Mouse (Mus musculus) MEL (cell line): ENCODE results near the gene Trim40. TPM values are rescaled to one million over a fixed set of nuclear protein-coding genes. Genes with fewer than 3 reads are reported as not detected.

Source experiments
- DNase-seq: peaks from one replicate; pipeline ENCODE4 v3.0.0; 2011; ENCODE audit warnings: low read depth, low spot score
- H3K27ac ChIP-seq: 2 replicates; pipeline ENCODE4 v1.5.1; 2012; ENCODE audit warnings: low read depth, mild to moderate bottlenecking, control low read depth, low read length, moderate library complexity; ENCODE audit not compliant: control insufficient read depth
- H3K27me3 ChIP-seq, 2 experiments: fragments of 150-350 bp in 1 of 2; sonication (generic) in 1 of 2; 2 replicates each; pipeline ENCODE4 v1.6.1; 2012; ENCODE audit warnings: low read length in 2 of 2, mild to moderate bottlenecking in 2 of 2, improper control_type of control experiment in 1 of 2, moderate library complexity in 1 of 2; ENCODE audit not compliant: insufficient read depth in 2 of 2, control insufficient read depth in 1 of 2
- H3K36me3 ChIP-seq, 2 experiments: 2 replicates each; pipeline ENCODE4 v1.6.1; 2012 to 2014; ENCODE audit warnings: low read length in 2 of 2, improper control_type of control experiment in 1 of 2, inconsistent platforms in 1 of 2, mild to moderate bottlenecking in 1 of 2; ENCODE audit not compliant: insufficient read depth in 2 of 2, control insufficient read depth in 1 of 2
- H3K4me1 ChIP-seq, 2 experiments: fragments of 150-350 bp in 1 of 2; sonication (generic) in 1 of 2; 2 replicates each; pipeline ENCODE4 v1.6.1; 2012; ENCODE audit warnings: low read length in 2 of 2, improper control_type of control experiment in 1 of 2, mild to moderate bottlenecking in 1 of 2; ENCODE audit not compliant: insufficient read depth in 2 of 2, control insufficient read depth in 1 of 2
- H3K4me3 ChIP-seq, 2 experiments: fragments of 150-350 bp in 1 of 2; sonication (generic) in 1 of 2; 2 replicates each; pipeline ENCODE4 v1.5.1; 2012; ENCODE audit warnings: low read depth in 2 of 2, low read length in 2 of 2, mild to moderate bottlenecking in 2 of 2, moderate library complexity in 2 of 2, control low read depth in 1 of 2, improper control_type of control experiment in 1 of 2; ENCODE audit not compliant: control insufficient read depth in 1 of 2, insufficient read depth in 1 of 2
- H3K79me2 ChIP-seq: 2 replicates; pipeline ENCODE4 v1.6.1; 2012; ENCODE audit warnings: mild to moderate bottlenecking, low read length, moderate library complexity; ENCODE audit not compliant: control insufficient read depth, poor library complexity, insufficient read depth
- H3K9ac ChIP-seq: 2 replicates; pipeline ENCODE4 v1.6.1; 2012; ENCODE audit warnings: low read depth, mild to moderate bottlenecking, control low read depth, low read length, moderate library complexity; ENCODE audit not compliant: control insufficient read depth, poor library complexity, severe bottlenecking
- H3K9me3 ChIP-seq: fragments of 150-350 bp; sonication (generic); replicated peaks from 2 replicates; pipeline ENCODE4 v1.6.1; 2012; ENCODE audit warnings: mild to moderate bottlenecking, low read length, improper control_type of control experiment, moderate library complexity; ENCODE audit not compliant: insufficient read depth
- BHLHE40 ChIP-seq: IDR thresholded peaks from 2 replicates; pipeline ENCODE4 v1.6.1; 2012; ENCODE audit warnings: low read depth, mild to moderate bottlenecking, inconsistent platforms, low read length, improper control_type of control experiment, borderline replicate concordance
- CHD1 ChIP-seq: IDR thresholded peaks from 2 replicates; pipeline ENCODE4 v1.6.1; 2012; ENCODE audit warnings: low read depth, mild to moderate bottlenecking, inconsistent platforms, low read length, improper control_type of control experiment
- CTCF ChIP-seq, 3 experiments: IDR thresholded peaks in 2 of 3; conservative IDR thresholded peaks in 1 of 3; 2 replicates each; pipeline ENCODE4 v1.5.1; 2011 to 2012; ENCODE audit warnings: low read length in 3 of 3, low read depth in 2 of 3, mild to moderate bottlenecking in 2 of 3, improper control_type of control experiment in 1 of 3, inconsistent platforms in 1 of 3, mixed read lengths in 1 of 3, moderate library complexity in 1 of 3; ENCODE audit not compliant: control insufficient read depth in 1 of 3, insufficient read depth in 1 of 3, poor library complexity in 1 of 3, severe bottlenecking in 1 of 3
- EP300 ChIP-seq, 2 experiments: IDR thresholded peaks; 2 replicates each; pipeline ENCODE4 v1.6.1; 2011; ENCODE audit warnings: improper control_type of control experiment in 2 of 2, low read length in 2 of 2, low read depth in 1 of 2, mild to moderate bottlenecking in 1 of 2
- ETS1 ChIP-seq: IDR thresholded peaks from 2 replicates; pipeline ENCODE4 v1.6.1; 2012; ENCODE audit warnings: low read depth, mild to moderate bottlenecking, inconsistent platforms, low read length, improper control_type of control experiment, moderate library complexity
- GABPA ChIP-seq: IDR thresholded peaks from 2 replicates; pipeline ENCODE4 v1.6.1; 2012; ENCODE audit warnings: low read depth, mild to moderate bottlenecking, inconsistent platforms, low read length, improper control_type of control experiment, moderate library complexity
- GATA1 ChIP-seq: IDR thresholded peaks from 2 replicates; pipeline ENCODE4 v1.6.1; 2011; ENCODE audit warnings: low read depth, low read length, improper control_type of control experiment
- JUND ChIP-seq: IDR thresholded peaks from 2 replicates; pipeline ENCODE4 v1.6.1; 2011; ENCODE audit warnings: low read depth, mild to moderate bottlenecking, improper control_type of control experiment, low read length
- MAFK ChIP-seq: IDR thresholded peaks from 2 replicates; pipeline ENCODE4 v1.6.1; 2011; ENCODE audit warnings: low read depth, mild to moderate bottlenecking, low read length, improper control_type of control experiment, borderline replicate concordance
- MAZ ChIP-seq: IDR thresholded peaks from 2 replicates; pipeline ENCODE4 v1.6.1; 2012; ENCODE audit warnings: low read depth, mild to moderate bottlenecking, inconsistent platforms, low read length, improper control_type of control experiment
- MEF2A ChIP-seq: IDR thresholded peaks from 2 replicates; pipeline ENCODE4 v1.6.1; 2014; ENCODE audit warnings: low read depth, mild to moderate bottlenecking, inconsistent platforms, low read length, improper control_type of control experiment; ENCODE audit not compliant: poor library complexity, insufficient replicate concordance, severe bottlenecking; ENCODE audit errors: extremely low read depth
- MXI1 ChIP-seq: IDR thresholded peaks from 2 replicates; pipeline ENCODE4 v1.6.1; 2011; ENCODE audit warnings: mild to moderate bottlenecking, low read depth, low read length, improper control_type of control experiment
- MYC ChIP-seq: IDR thresholded peaks from 2 replicates; pipeline ENCODE4 v1.6.1; 2011; ENCODE audit warnings: low read depth, mild to moderate bottlenecking, low read length, improper control_type of control experiment, moderate library complexity
- NELFE ChIP-seq: IDR thresholded peaks from 2 replicates; pipeline ENCODE4 v1.6.1; 2011; ENCODE audit warnings: low read depth, low read length, improper control_type of control experiment
- NRF1 ChIP-seq: IDR thresholded peaks from 2 replicates; pipeline ENCODE4 v1.6.1; 2014; ENCODE audit warnings: low read depth, mild to moderate bottlenecking, inconsistent platforms, low read length, improper control_type of control experiment, moderate library complexity; ENCODE audit not compliant: poor library complexity, insufficient read depth, severe bottlenecking
- POLR2AphosphoS5 ChIP-seq: IDR thresholded peaks from 2 replicates; pipeline ENCODE4 v1.6.1; 2012; ENCODE audit warnings: low read depth, borderline replicate concordance, mild to moderate bottlenecking, inconsistent platforms, low read length, moderate library complexity, mixed read lengths
- RAD21 ChIP-seq: IDR thresholded peaks from 2 replicates; pipeline ENCODE4 v1.6.1; 2011; ENCODE audit warnings: mild to moderate bottlenecking, low read depth, low read length, improper control_type of control experiment
- RCOR1 ChIP-seq: IDR thresholded peaks from 2 replicates; pipeline ENCODE4 v1.6.1; 2012; ENCODE audit warnings: low read depth, mild to moderate bottlenecking, inconsistent platforms, low read length, improper control_type of control experiment
- SIN3A ChIP-seq: IDR thresholded peaks from 2 replicates; pipeline ENCODE4 v1.6.1; 2012; ENCODE audit warnings: low read length, improper control_type of control experiment, inconsistent platforms
- SMC3 ChIP-seq: IDR thresholded peaks from 2 replicates; pipeline ENCODE4 v1.6.1; 2011; ENCODE audit warnings: low read depth, low read length, improper control_type of control experiment
- TBP ChIP-seq: IDR thresholded peaks from 2 replicates; pipeline ENCODE4 v1.8.0; 2011; ENCODE audit warnings: low read depth, low read length, improper control_type of control experiment
- TCF12 ChIP-seq: IDR thresholded peaks from 2 replicates; pipeline ENCODE4 v1.6.1; 2014; ENCODE audit warnings: low read depth, mild to moderate bottlenecking, inconsistent platforms, low read length, improper control_type of control experiment, moderate library complexity
- USF1 ChIP-seq: IDR thresholded peaks from 2 replicates; pipeline ENCODE4 v1.6.1; 2014; ENCODE audit warnings: low read depth, mild to moderate bottlenecking, inconsistent platforms, low read length, improper control_type of control experiment, moderate library complexity
- ZKSCAN1 ChIP-seq: IDR thresholded peaks from 2 replicates; pipeline ENCODE4 v1.6.1; 2012; ENCODE audit warnings: low read depth, mild to moderate bottlenecking, inconsistent platforms, low read length, improper control_type of control experiment, moderate library complexity
- ZNF384 ChIP-seq: IDR thresholded peaks from 2 replicates; pipeline ENCODE4 v1.6.1; 2012; ENCODE audit warnings: low read depth, mild to moderate bottlenecking, inconsistent platforms, low read length, improper control_type of control experiment
- polyA plus RNA-seq, 2 experiments: library from polyadenylated mRNA; stranded (reverse) in 1 of 2; unstranded in 1 of 2; fragments of >175 nt in 1 of 2; fragments of >200 nt in 1 of 2; gene quantifications; 2 replicates each; pipeline versions ENCODE4 v1.2.1 to v1.2.4; 2012; ENCODE audit warnings: low replicate concordance in 2 of 2, low read depth in 1 of 2; ENCODE audit not compliant: insufficient read length in 2 of 2, insufficient read depth in 1 of 2, missing spikeins in 1 of 2
- total RNA-seq: library from RNA; depleted of rRNA; stranded (reverse); fragments of 300-350 nt; gene quantifications from 2 replicates; pipeline ENCODE4 v1.2.3, GENCODE M21; 2012

Gene Trim40
- total and polyA plus RNA-seq, 3 experiments = 0.04 TPM; not detected in 1

DNA sequence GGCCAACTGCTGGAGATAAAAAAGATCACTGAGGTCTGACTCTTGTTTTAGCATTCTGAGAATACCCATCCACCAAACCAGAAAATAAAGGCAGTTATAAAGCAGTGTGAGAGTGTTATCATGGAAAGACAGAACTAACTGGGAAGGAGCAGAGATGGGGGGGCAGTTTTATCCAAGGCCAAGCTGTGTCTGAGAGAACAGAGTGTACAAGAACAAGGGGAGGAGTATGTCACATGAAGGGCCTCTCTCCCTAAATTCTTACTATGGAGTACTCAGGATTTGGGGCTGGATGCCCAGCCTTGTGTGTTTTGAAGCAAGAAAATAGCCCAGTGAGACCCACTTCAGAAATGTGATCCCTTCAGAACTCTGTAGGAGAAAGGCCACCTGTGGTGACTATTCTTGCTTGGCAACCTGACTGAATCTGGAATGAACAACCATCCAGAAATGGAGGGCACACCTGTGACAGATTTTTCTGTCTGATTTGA is 48.9 kb downstream of the Trim40 start:
- H3K4me3 ChIP-seq = no peak overlapping the region
- no peak overlapping the region for H3K9ac ChIP-seq
- H3K4me1 ChIP-seq = peaks cover 24 to 34% of the 10 kb centered on the region in 2 experiments
- no peaks in the 10 kb centered on the region for H3K79me2 ChIP-seq
- H3K9me3 ChIP-seq = no peaks in the 10 kb centered on the region
- TF ChIP-seq CTCF (IDR thresholded peaks at IDR 0.05 in 2 of 3, conservative IDR thresholded peaks at IDR 0.05 in 1 of 3; ENCODE audit: control insufficient read depth in 1 of 3, insufficient read depth in 1 of 3, low read depth in 2 of 3, low read length in 3 of 3, poor library complexity in 1 of 3, severe bottlenecking in 1 of 3) (no peak), GABPA (no peak), MAFK (no peak), CHD1 (no peak), MXI1 (no peak), NRF1 (no peak), TBP (no peak), RAD21 (no peak), SMC3 (no peak), POLR2AphosphoS5 (no peak), USF1 (no peak), RCOR1 (no peak), SIN3A (no peak), MAZ (no peak), BHLHE40 (no peak)
- DNase-seq = no peak
- no peak overlapping the region for H3K27ac ChIP-seq
- H3K27me3 ChIP-seq = no peaks in the 10 kb centered on the region
- H3K36me3 ChIP-seq = peaks cover 0 to 28% of the 10 kb centered on the region in 2 experiments; a peak in 2 of 4 replicates

DNA sequence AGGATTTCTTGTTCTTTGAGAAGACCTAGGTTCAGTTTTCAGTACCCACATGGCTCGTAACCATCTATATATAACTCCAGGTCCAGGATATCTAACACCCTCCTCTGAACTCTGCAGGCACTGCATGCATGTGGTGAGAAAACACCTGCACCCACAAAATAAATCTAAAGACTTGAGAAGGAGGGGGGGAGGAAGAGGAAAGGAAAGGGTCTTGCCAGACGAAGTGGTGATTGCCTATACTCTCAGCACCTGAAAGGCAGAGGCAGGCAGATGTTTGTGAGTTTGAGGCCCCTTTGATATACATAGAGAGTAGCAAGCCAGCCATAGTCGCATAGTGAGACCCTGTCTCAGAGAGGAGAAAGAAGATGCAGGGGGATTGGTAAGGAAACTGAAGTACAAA is 50.0 kb downstream of the Trim40 start:
- peaks cover 0 to 21% of the 10 kb centered on the region in 2 experiments; a peak in 2 of 4 replicates for H3K36me3 ChIP-seq
- no peak overlapping the region for H3K4me3 ChIP-seq
- H3K27ac ChIP-seq = no peak overlapping the region
- H3K79me2 ChIP-seq = no peaks in the 10 kb centered on the region
- no peaks in the 10 kb centered on the region for H3K9me3 ChIP-seq
- no peak overlapping the region for H3K9ac ChIP-seq
- H3K27me3 ChIP-seq = 0 out of 4 replicates have a peak, but pooled peaks cover 0 to under 1% of the 10 kb centered on the region in 2 experiments
- no peak for DNase-seq
- TF ChIP-seq NELFE (no peak), ZKSCAN1 (no peak), ZNF384 (no peak), TCF12 (no peak), MEF2A (no peak), SMC3 (no peak), GATA1 (no peak), JUND (no peak), MYC (no peak), MAZ (no peak), ETS1 (no peak), EP300 (IDR thresholded peaks at IDR 0.05; ENCODE audit: low read depth in 1 of 2, low read length in 2 of 2) (no peak), CHD1 (no peak), POLR2AphosphoS5 (no peak)
- H3K4me1 ChIP-seq = peaks cover 16 to 27% of the 10 kb centered on the region in 2 experiments
